Mouse (Mus musculus) ES-E14 (cell line): Measurements from ENCODE around the gene Fam25c. TPM values are rescaled to one million over a fixed set of nuclear protein-coding genes. Genes with fewer than 3 reads are reported as not detected.

Source experiments
- DNase-seq: peaks from one replicate; pipeline ENCODE4 v3.0.0-alpha.2; 2013; ENCODE audit warnings: low read depth, low spot score
- H3K27ac ChIP-seq: 2 replicates; pipeline ENCODE4 v1.5.1; 2012; ENCODE audit warnings: low read depth, mild to moderate bottlenecking, low read length, moderate library complexity, mixed read lengths; ENCODE audit not compliant: poor library complexity, insufficient read depth, severe bottlenecking
- H3K36me3 ChIP-seq: 2 replicates; pipeline ENCODE4 v1.6.1; 2012; ENCODE audit warnings: mild to moderate bottlenecking, low read length, moderate library complexity, mixed read lengths; ENCODE audit not compliant: control insufficient read depth, poor library complexity, insufficient read depth, severe bottlenecking
- H3K4me1 ChIP-seq, 2 experiments: fragments of 150-350 bp in 1 of 2; sonication (generic) in 1 of 2; 2 replicates each; pipeline ENCODE4 v1.6.1; 2012; ENCODE audit warnings: low read length in 2 of 2, mild to moderate bottlenecking in 1 of 2, mixed read lengths in 1 of 2; ENCODE audit not compliant: control insufficient read depth in 2 of 2, insufficient read depth in 2 of 2, poor library complexity in 1 of 2
- H3K4me3 ChIP-seq, 2 experiments: fragments of 150-350 bp in 1 of 2; sonication (generic) in 1 of 2; 2 replicates each; pipeline ENCODE4 v1.5.1; 2012; ENCODE audit warnings: low read length in 2 of 2, low read depth in 1 of 2, mild to moderate bottlenecking in 1 of 2, mixed read lengths in 1 of 2; ENCODE audit not compliant: insufficient read depth in 1 of 2, poor library complexity in 1 of 2, severe bottlenecking in 1 of 2
- H3K9ac ChIP-seq: 2 replicates; pipeline ENCODE4 v1.6.1; 2012; ENCODE audit warnings: low read depth, mild to moderate bottlenecking, low read length, mixed read lengths; ENCODE audit not compliant: poor library complexity, insufficient read depth, severe bottlenecking
- H3K9me3 ChIP-seq: fragments of 150-350 bp; sonication (generic); 2 replicates; pipeline ENCODE4 v1.6.1; 2012; ENCODE audit warnings: low read depth, mild to moderate bottlenecking, low read length; ENCODE audit not compliant: control insufficient read depth, insufficient read depth
- CHD2 ChIP-seq: IDR thresholded peaks from 2 replicates; pipeline ENCODE4 v1.6.1; 2014; ENCODE audit warnings: mild to moderate bottlenecking, low read depth, low read length, inconsistent platforms
- HCFC1 ChIP-seq: IDR thresholded peaks from 2 replicates; pipeline ENCODE4 v1.6.1; 2012; ENCODE audit warnings: low read length, inconsistent platforms, borderline replicate concordance; ENCODE audit not compliant: insufficient read depth
- MAFK ChIP-seq: IDR thresholded peaks from 2 replicates; pipeline ENCODE4 v1.6.1; 2014; ENCODE audit warnings: mild to moderate bottlenecking, low read depth, low read length, inconsistent platforms; ENCODE audit not compliant: insufficient read depth
- ZC3H11A ChIP-seq: IDR thresholded peaks from 2 replicates; pipeline ENCODE4 v1.6.1; 2012; ENCODE audit warnings: low read depth, mild to moderate bottlenecking, inconsistent platforms, low read length, borderline replicate concordance
- ZNF384 ChIP-seq: IDR thresholded peaks from 2 replicates; pipeline ENCODE4 v1.6.1; 2012; ENCODE audit warnings: low read depth, low read length, inconsistent platforms
- in situ Hi-C, 2 experiments: fragments of 600-800 bp; cut with MboI; formaldehyde crosslinking; loops; one replicate each; pipeline ENCODE4 v1.15.1; 2025; ENCODE audit warnings: low sequenced_read_pairs in 2 of 2, inconsistent platforms in 1 of 2; ENCODE audit not compliant: unreplicated experiment in 2 of 2
- total RNA-seq: library from RNA; depleted of rRNA; stranded (reverse); fragments of 300-350 nt; gene quantifications from 2 replicates; pipeline ENCODE4 v1.2.3, GENCODE M21; 2012

Fam25c gene
- total RNA-seq, 1 experiment, result 145 TPM

DNA sequence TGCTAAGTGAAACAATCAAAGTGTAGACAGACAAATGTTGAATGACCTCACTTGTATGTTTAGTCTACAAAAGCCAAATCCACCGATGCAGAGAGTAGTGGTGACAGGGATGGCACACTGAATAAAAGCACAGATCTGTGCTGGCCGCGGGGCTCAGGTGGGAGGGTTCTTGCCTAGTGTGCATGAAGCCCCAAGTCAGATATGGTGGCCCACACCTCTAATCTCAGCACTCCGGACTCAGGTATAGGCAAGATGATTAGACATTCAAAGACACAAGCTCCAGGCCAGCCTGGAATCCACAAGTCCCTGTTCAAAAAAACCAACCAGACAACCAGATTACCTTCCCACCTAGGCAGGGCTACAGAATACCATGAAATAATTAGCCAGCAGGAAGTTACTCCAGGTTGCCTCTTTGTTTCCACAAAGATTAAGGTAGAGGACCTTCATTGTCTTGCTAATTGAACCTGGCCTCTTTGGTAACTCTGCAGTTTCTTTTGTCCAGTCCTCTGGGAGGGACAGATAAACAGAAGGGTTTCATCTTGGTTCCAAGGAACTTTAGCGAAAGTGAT is 4.5 kb upstream of the Fam25c start:
- H3K4me3 ChIP-seq, result peak overlapping the region in 1 of 2 experiments; percentile 34; a peak in 1 of 4 replicates
- no peaks in the 10 kb centered on the region; the same call in 1 of the 2 replicates for H3K36me3 ChIP-seq
- in situ Hi-C loops, result no loop called here
- H3K27ac ChIP-seq, result peak overlapping the region; percentile 97
- peak; percentile 88 for DNase-seq
- H3K9ac ChIP-seq, result peak overlapping the region; percentile 72; the same call in 1 of the 2 replicates
- no peaks in the 10 kb centered on the region for H3K9me3 ChIP-seq
- TF ChIP-seq ZC3H11A, result no peak
- TF ChIP-seq MAFK, result peak; percentile 44; the same call in 1 of the 2 replicates
- 0 out of 2 replicates have a peak, but pooled peaks have one; percentile 53 for TF ChIP-seq CHD2
- peak; percentile 98 for TF ChIP-seq ZNF384
- TF ChIP-seq HCFC1, result no peak
- peaks cover 19 to 42% of the 10 kb centered on the region in 2 experiments for H3K4me1 ChIP-seq

- Histone ChIP-seq H3K36me3 (no peaks in the 10 kb centered on the region; the same call in 1 of the 2 replicates), H3K27ac (peak overlapping the region; percentile 96), H3K4me1 (peaks cover 25 to 51% of the 10 kb centered on the region in 2 experiments), H3K9ac (peak overlapping the region; percentile 72; the same call in 1 of the 2 replicates), H3K4me3 (no peak overlapping the region), H3K9me3 (no peaks in the 10 kb centered on the region)
- in situ Hi-C loops, result no loop called here
- TF ChIP-seq ZNF384 (no peak), CHD2 (no peak), ZC3H11A (no peak), MAFK (no peak), HCFC1 (no peak)
- no peak for DNase-seq
Measured at GRCm38 (mm10) chr14:34357671-34358455, 2.6 kb upstream of the Fam25c start.

GRCm38 (mm10) chr14:34354456-34354855 is 777 bp downstream of the Fam25c start:
- in situ Hi-C loops, result no loop called here
- TF ChIP-seq ZNF384 (no peak), HCFC1 (no peak), ZC3H11A (no peak), CHD2 (no peak), MAFK (no peak)
- Histone ChIP-seq H3K9me3 (no peaks in the 10 kb centered on the region), H3K4me1 (peaks cover 22 to 58% of the 10 kb centered on the region in 2 experiments), H3K9ac (peak overlapping the region; percentile 72; the same call in 1 of the 2 replicates), H3K27ac (peak overlapping the region; percentile 72; the same call in 1 of the 2 replicates), H3K36me3 (peaks cover 3% of the 10 kb centered on the region; the same call in 1 of the 2 replicates), H3K4me3 (peak overlapping the region in 1 of 2 experiments; percentile 14; a peak in 1 of 4 replicates)
- no peak for DNase-seq

DNA sequence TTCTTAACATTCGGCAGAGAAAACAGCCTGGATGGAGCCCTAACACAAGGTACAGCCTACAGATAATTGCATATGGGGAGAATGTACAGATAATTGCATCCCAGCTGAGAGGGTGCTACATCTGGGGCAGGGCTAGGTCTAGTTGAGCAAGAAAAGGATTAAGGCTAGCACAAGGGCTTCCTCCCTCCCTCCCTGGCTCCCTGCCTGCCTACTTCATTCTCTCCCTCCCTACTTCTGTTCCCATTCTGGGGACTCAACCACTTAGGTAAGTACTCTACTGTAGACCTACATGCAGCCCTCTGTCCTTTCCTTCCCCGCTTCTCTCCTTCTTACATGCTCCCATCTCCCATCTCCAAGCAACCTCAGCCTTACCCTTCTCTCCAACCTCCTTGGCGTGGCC is 1.9 kb downstream of the Fam25c start:
- Histone ChIP-seq H3K4me1 (peaks cover 15 to 53% of the 10 kb centered on the region in 2 experiments), H3K9me3 (no peaks in the 10 kb centered on the region), H3K27ac (peak overlapping the region; percentile 65; the same call in 1 of the 2 replicates), H3K9ac (peak overlapping the region; percentile 50; the same call in 1 of the 2 replicates), H3K4me3 (peak overlapping the region in 1 of 2 experiments; percentile 42; a peak in 1 of 4 replicates), H3K36me3 (peaks cover 3% of the 10 kb centered on the region; the same call in 1 of the 2 replicates)
- in situ Hi-C loops, result no loop called here
- no peak for DNase-seq
- no peak for TF ChIP-seq HCFC1
